Mouse (Mus musculus) forebrain, embryonic 13.5 days (tissue): Measurements from ENCODE around the gene Kdm7a. TPM values are rescaled to one million over a fixed set of nuclear protein-coding genes. Genes with fewer than 3 reads are reported as not detected.

Source experiments
- ATAC-seq: fragments of 200-750 bp; cut with Nextera tagmentation; 2 replicates; pipeline ENCODE4 v1.8.0; 2017
- H3K27ac ChIP-seq: fragments of 300-500 bp; sonication (generic); 2 replicates; pipeline ENCODE4 v1.5.1; 2015; ENCODE audit warnings: inconsistent platforms, mild to moderate bottlenecking, moderate library complexity
- H3K27me3 ChIP-seq: fragments of 300-500 bp; sonication (generic); 2 replicates; pipeline ENCODE4 v1.6.1; 2015; ENCODE audit warnings: mild to moderate bottlenecking, inconsistent platforms
- H3K36me3 ChIP-seq: fragments of 300-500 bp; sonication (generic); 2 replicates; pipeline ENCODE4 v1.6.1; 2015; ENCODE audit warnings: mild to moderate bottlenecking, inconsistent platforms; ENCODE audit not compliant: poor library complexity, severe bottlenecking
- H3K4me1 ChIP-seq: fragments of 300-500 bp; sonication (generic); 2 replicates; pipeline ENCODE4 v1.6.1; 2015; ENCODE audit warnings: inconsistent platforms
- H3K4me2 ChIP-seq: fragments of 300-500 bp; sonication (generic); 2 replicates; pipeline ENCODE4 v1.6.1; 2015; ENCODE audit warnings: inconsistent platforms, mild to moderate bottlenecking, moderate library complexity
- H3K4me3 ChIP-seq: fragments of 300-500 bp; sonication (generic); 2 replicates; pipeline ENCODE4 v1.5.1; 2015; ENCODE audit warnings: mild to moderate bottlenecking, inconsistent platforms
- H3K9ac ChIP-seq: fragments of 300-500 bp; sonication (generic); 2 replicates; pipeline ENCODE4 v1.6.1; 2015; ENCODE audit warnings: mild to moderate bottlenecking, inconsistent platforms
- H3K9me3 ChIP-seq: fragments of 300-500 bp; sonication (generic); replicated peaks from 2 replicates; pipeline ENCODE4 v1.6.1; 2016; ENCODE audit warnings: inconsistent platforms
- WGBS: fragments of 180-500 bp; shearing (Covaris S2); methylation state at CpG from one replicate; pipeline ENCODE4 v1.1.7; 2015; 5-methylcytosine and 5-hydroxymethylcytosine counted together
- polyA plus RNA-seq: library from polyadenylated mRNA; unstranded; fragments of >200 nt; fragmentation: Nextera tagmentation; extraction: Ambion mirVana; gene quantifications from 2 replicates; pipeline ENCODE4 v1.2.1, GENCODE M21; 2015

Kdm7a gene
- polyA plus RNA-seq, 1 experiment from 2014 or later = 9.6 TPM

DNA sequence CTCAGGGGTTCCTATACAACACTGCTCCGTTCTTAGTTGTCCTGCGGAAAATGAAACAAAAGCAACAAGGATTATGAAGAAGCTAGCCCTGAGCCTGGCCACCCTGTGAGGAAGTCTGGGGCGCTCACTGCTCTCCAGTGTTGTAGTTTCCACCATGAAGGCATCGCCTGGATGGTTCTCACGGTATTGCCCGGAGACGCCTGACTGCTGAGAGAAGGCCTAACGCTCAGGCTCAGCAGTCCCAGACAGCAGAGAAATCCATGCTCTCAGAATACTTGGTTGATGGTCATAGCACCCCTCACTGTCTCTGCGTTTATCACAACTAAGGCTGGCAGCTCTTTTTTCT, 20.0 kb upstream of the Kdm7a start:
- H3K4me2 ChIP-seq = peak overlapping the region; percentile 32
- H3K27ac ChIP-seq = peak overlapping the region; percentile 68
- WGBS = 18% methylated on average over 9 of the region's 9 CpGs
- peaks cover 9% of the 10 kb centered on the region for H3K4me1 ChIP-seq
- ATAC-seq = no peak; the same call in 1 of the 2 replicates
- no peaks in the 10 kb centered on the region for H3K9me3 ChIP-seq
- no peaks in the 10 kb centered on the region for H3K36me3 ChIP-seq
- no peaks in the 10 kb centered on the region for H3K27me3 ChIP-seq
- H3K4me3 ChIP-seq = no peak overlapping the region
- H3K9ac ChIP-seq = peak overlapping the region; percentile 28; the same call in 1 of the 2 replicates

- peaks cover 9% of the 10 kb centered on the region for H3K4me1 ChIP-seq
- ATAC-seq = peak; percentile 91
- H3K36me3 ChIP-seq = no peaks in the 10 kb centered on the region
- no peak overlapping the region for H3K4me3 ChIP-seq
- WGBS = 8% methylated on average over 7 of the region's 7 CpGs
- H3K9me3 ChIP-seq = no peaks in the 10 kb centered on the region
- peak overlapping the region; percentile 28; the same call in 1 of the 2 replicates for H3K9ac ChIP-seq
- peak overlapping the region; percentile 68 for H3K27ac ChIP-seq
- H3K4me2 ChIP-seq = peak overlapping the region; percentile 32
- no peaks in the 10 kb centered on the region for H3K27me3 ChIP-seq
Observed at GRCm38 (mm10) chr6:39225876-39226609, 19.5 kb upstream of the Kdm7a start.

- no peak overlapping the region for H3K27ac ChIP-seq
- no peaks in the 10 kb centered on the region for H3K27me3 ChIP-seq
- H3K4me3 ChIP-seq = no peak overlapping the region
- WGBS = 87% methylated on average over 5 of the region's 5 CpGs
- no peaks in the 10 kb centered on the region for H3K36me3 ChIP-seq
- no peaks in the 10 kb centered on the region for H3K9me3 ChIP-seq
- H3K4me2 ChIP-seq = no peak overlapping the region
- no peak overlapping the region for H3K9ac ChIP-seq
- H3K4me1 ChIP-seq = peaks cover 9% of the 10 kb centered on the region
- ATAC-seq = no peak
Observed at GRCm38 (mm10) chr6:39223328-39223885, 16.8 kb upstream of the Kdm7a start.

DNA sequence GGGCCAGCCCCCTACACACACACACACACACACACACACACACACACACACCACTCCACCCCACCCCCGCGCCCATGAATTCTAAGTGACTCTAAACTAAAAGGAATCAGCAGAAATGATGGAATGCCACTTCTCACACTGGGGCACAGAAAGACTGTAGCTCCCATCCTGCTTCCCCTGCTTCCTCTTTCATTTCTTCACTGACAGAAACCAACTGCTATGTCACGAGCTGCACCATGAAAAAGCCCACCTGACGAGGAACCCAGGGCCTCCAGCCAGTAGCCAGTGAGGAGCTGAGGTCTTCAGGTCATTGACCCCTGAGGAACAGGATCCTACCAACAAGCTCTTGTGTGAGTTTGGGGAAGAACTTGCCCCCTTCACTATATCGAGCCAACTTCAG, 15.9 kb upstream of the Kdm7a start:
- WGBS = 80% methylated on average over 5 of the region's 5 CpGs
- H3K27ac ChIP-seq = no peak overlapping the region
- H3K9me3 ChIP-seq = no peaks in the 10 kb centered on the region
- H3K4me2 ChIP-seq = no peak overlapping the region
- H3K4me3 ChIP-seq = no peak overlapping the region
- no peaks in the 10 kb centered on the region for H3K27me3 ChIP-seq
- ATAC-seq = no peak
- H3K9ac ChIP-seq = no peak overlapping the region
- no peaks in the 10 kb centered on the region for H3K36me3 ChIP-seq
- H3K4me1 ChIP-seq = peaks cover 9% of the 10 kb centered on the region

GRCm38 (mm10) chr6:39217961-39218360, 11.4 kb upstream of the Kdm7a start:
- H3K9ac ChIP-seq = no peak overlapping the region
- no peaks in the 10 kb centered on the region for H3K9me3 ChIP-seq
- no peak overlapping the region for H3K27ac ChIP-seq
- no peaks in the 10 kb centered on the region for H3K27me3 ChIP-seq
- H3K4me1 ChIP-seq = no peaks in the 10 kb centered on the region
- no peak overlapping the region for H3K4me3 ChIP-seq
- WGBS = 90% methylated on average over 2 of the region's 2 CpGs
- no peak overlapping the region for H3K4me2 ChIP-seq
- H3K36me3 ChIP-seq = no peaks in the 10 kb centered on the region
- no peak for ATAC-seq

GRCm38 (mm10) chr6:39217138-39217537, 10.5 kb upstream of the Kdm7a start:
- 91% methylated on average over 3 of the region's 3 CpGs for WGBS
- H3K4me2 ChIP-seq = no peak overlapping the region
- no peak for ATAC-seq
- no peaks in the 10 kb centered on the region for H3K36me3 ChIP-seq
- H3K4me3 ChIP-seq = no peak overlapping the region
- no peaks in the 10 kb centered on the region for H3K27me3 ChIP-seq
- H3K27ac ChIP-seq = no peak overlapping the region
- no peak overlapping the region for H3K9ac ChIP-seq
- no peaks in the 10 kb centered on the region for H3K4me1 ChIP-seq
- no peaks in the 10 kb centered on the region for H3K9me3 ChIP-seq

GRCm38 (mm10) chr6:39214949-39215606, 8.5 kb upstream of the Kdm7a start:
- no peak overlapping the region for H3K4me2 ChIP-seq
- H3K9ac ChIP-seq = no peak overlapping the region
- no peaks in the 10 kb centered on the region for H3K27me3 ChIP-seq
- no peak overlapping the region for H3K4me3 ChIP-seq
- no peak overlapping the region for H3K27ac ChIP-seq
- 76% methylated on average over 5 of the region's 5 CpGs for WGBS
- H3K9me3 ChIP-seq = no peaks in the 10 kb centered on the region
- H3K36me3 ChIP-seq = no peaks in the 10 kb centered on the region
- H3K4me1 ChIP-seq = no peaks in the 10 kb centered on the region
- ATAC-seq = no peak

DNA sequence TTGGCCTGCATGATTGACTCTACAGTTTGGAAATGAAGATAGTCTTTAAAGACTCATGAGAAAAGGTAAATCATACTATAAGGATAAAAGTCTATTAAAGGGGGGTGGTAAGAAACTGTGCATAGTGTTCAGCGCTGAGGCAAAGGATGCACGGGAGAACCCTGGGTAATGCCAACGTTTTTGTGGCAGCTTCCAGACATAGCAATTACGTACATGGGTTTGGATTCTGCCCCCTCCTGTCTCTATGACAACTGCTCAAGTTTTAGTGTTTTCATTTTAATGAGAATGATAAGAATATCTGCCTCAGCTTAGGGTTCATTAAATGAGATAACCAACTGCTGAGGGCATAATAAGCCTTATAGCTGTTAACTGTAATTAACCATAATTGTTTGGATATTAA, 3.1 kb upstream of the Kdm7a start:
- Histone ChIP-seq H3K36me3 (no peaks in the 10 kb centered on the region), H3K27me3 (no peaks in the 10 kb centered on the region), H3K4me1 (peaks cover 7% of the 10 kb centered on the region; the same call in 1 of the 2 replicates), H3K4me2 (no peak overlapping the region), H3K27ac (no peak overlapping the region), H3K9ac (no peak overlapping the region), H3K9me3 (no peaks in the 10 kb centered on the region), H3K4me3 (no peak overlapping the region)
- 77% methylated on average over 4 of the region's 4 CpGs for whole genome bisulfite sequencing
- ATAC-seq = no peak

- Histone ChIP-seq H3K27me3 (no peaks in the 10 kb centered on the region), H3K9me3 (no peaks in the 10 kb centered on the region), H3K9ac (no peak overlapping the region), H3K36me3 (no peaks in the 10 kb centered on the region), H3K27ac (no peak overlapping the region), H3K4me1 (peaks cover 20% of the 10 kb centered on the region), H3K4me3 (no peak overlapping the region), H3K4me2 (no peak overlapping the region)
- WGBS = 71% methylated on average over 4 of the region's 4 CpGs
- no peak for ATAC-seq
Observed at GRCm38 (mm10) chr6:39208181-39208580, 1.6 kb upstream of the Kdm7a start.

DNA sequence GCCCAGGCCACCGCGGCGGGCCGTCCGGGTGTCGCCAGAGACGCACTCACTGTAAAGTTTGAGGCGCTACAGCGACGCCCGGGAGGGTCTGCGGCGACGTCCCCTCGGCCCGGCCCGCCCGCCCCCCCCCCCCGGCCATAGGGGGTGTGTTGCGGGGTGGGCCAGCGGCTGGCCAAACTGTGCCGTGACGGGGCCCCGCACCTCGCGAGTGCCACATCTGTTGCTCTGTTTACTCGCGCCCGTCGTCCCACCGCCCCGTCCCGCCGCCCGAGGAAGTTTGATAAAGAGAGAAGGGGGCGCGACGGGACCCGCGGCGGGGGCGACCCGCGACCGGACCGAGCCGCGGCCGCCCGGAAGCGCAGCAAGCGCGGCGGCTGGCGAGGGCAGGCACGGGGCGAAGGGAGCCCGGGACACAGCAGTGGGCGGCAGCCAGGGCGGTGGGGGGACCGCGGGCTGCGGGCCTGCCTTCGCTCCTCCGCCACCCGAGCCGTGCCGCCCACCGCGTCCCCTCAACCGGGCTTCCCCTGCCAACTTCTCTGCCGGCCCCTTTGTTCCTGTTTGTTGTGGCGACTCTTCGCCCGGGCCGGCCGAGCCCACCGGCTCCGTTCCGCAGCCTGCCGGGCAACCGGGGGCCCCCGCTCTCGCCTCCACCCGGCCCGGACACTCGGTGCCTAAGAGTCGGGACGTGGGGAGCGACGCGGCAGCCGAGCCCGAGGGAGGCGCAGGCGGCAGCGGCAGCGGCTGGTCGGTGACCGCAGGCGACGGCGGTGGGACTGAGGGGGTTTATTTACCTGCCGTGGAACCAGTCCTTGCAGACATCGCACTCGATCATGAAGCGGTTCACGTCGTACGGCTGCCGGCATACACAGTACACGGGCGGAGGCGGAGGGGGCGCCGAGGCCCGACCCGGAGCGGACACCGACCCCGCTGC, 674 bp downstream of the Kdm7a start:
- H3K27me3 ChIP-seq = no peaks in the 10 kb centered on the region
- WGBS = under 1% methylated on average over 96 of the region's 121 CpGs
- H3K4me1 ChIP-seq = peaks cover 21% of the 10 kb centered on the region
- H3K27ac ChIP-seq = peak overlapping the region; percentile 98
- peak overlapping the region; percentile 94 for H3K9ac ChIP-seq
- ATAC-seq = peak; percentile 68
- peak overlapping the region; percentile 98 for H3K4me3 ChIP-seq
- no peaks in the 10 kb centered on the region for H3K9me3 ChIP-seq
- peak overlapping the region; percentile 86 for H3K4me2 ChIP-seq
- H3K36me3 ChIP-seq = no peaks in the 10 kb centered on the region

DNA sequence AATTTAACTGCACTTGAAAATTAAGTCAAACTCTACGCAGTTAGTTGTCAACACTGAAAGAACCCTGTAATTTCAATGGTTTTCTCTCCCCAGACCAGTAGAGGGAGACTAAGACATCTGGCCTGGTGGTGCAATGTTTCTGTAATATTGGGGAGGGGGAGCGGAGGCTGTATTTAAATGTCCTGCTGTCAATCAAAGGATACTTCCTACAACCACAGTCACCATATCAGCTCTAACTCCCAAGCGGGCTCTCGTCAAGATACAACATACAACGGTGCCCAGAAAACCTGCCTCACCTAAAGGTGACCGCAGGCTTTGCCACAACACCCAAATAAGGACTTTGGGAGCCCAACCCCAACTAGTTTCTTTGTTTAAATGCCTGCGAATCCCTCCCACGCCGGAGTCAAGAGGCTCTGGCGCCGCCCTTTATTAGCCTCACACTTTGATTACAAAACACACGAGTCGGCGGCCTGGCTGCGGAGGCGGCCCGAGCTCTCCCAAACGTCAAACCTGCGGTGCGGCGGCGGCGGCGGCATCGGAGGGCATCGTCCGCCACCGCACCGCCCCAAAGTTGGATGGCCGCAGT, 1.4 kb downstream of the Kdm7a start:
- Histone ChIP-seq H3K9me3 (no peaks in the 10 kb centered on the region), H3K27me3 (no peaks in the 10 kb centered on the region), H3K36me3 (no peaks in the 10 kb centered on the region), H3K4me2 (peak overlapping the region; percentile 86), H3K4me3 (peak overlapping the region; percentile 98), H3K27ac (peak overlapping the region; percentile 98), H3K4me1 (peaks cover 21% of the 10 kb centered on the region), H3K9ac (peak overlapping the region; percentile 94)
- peak; percentile 57 for ATAC-seq
- WGBS = 0% methylated on average over 30 of the region's 30 CpGs
